8 mouse cellular contexts compared by ENCODE assay signal in genomic region chr8:46551615-46552440, GRCm38 (mm10). TPM values are rescaled to one million over a fixed set of nuclear protein-coding genes. Genes with fewer than 3 reads are reported as not detected.
DNase-seq lines count a peak whose midpoint lies in the region; ATAC-seq and TF ChIP-seq lines count a peak whose summit lies in the region.

TSS of gene Cenpu (plus strand) at chr8:46552028.

- peak; percentile 99 for DNase-seq in CH12.LX (ENCODE audit: extremely low read depth)
- peak; percentile 100 for DNase-seq in c-Kit-positive CD71-positive TER-119-negative erythroid progenitor cells, embryonic 14.5 days (ENCODE audit: low read depth)
- peak; percentile 99 for DNase-seq in forebrain, embryonic 11.5 days (ENCODE audit: low spot score)
- peak; percentile 99 to 100 for DNase-seq in kidney, postnatal 36 days
- DNase-seq in telencephalon, adult 2 months (ENCODE audit: low read depth, low spot score), result peak; percentile 99

- H3K9me3 ChIP-seq in CH12.LX (replicated peaks; ENCODE audit: low read length), result no peaks in the 10 kb centered on the region
- H3K9me3 ChIP-seq in forebrain, embryonic 11.5 days (ENCODE audit: control insufficient read depth, low read length), result no peaks in the 10 kb centered on the region
- no peaks in the 10 kb centered on the region for H3K9me3 ChIP-seq in heart, embryonic 16.5 days (replicated peaks; ENCODE audit: control insufficient read depth, low read length)
- H3K9me3 ChIP-seq in liver, embryonic 15.5 days (replicated peaks), result no peaks in the 10 kb centered on the region
- no peaks in the 10 kb centered on the region for H3K9me3 ChIP-seq in neural tube, embryonic 12.5 days

- peaks cover 2 to 19% of the 10 kb centered on the region in 2 experiments for H3K36me3 ChIP-seq in CH12.LX (replicated peaks in 1 of 2; ENCODE audit: control insufficient read depth in 1 of 2, insufficient read depth in 1 of 2, low read length in 1 of 2)
- no peaks in the 10 kb centered on the region; the same call in 1 of the 2 replicates for H3K36me3 ChIP-seq in forebrain, embryonic 11.5 days (ENCODE audit: control insufficient read depth, insufficient read depth, low read length)
- 0 out of 2 replicates have a peak, but pooled peaks cover 3% of the 10 kb centered on the region for H3K36me3 ChIP-seq in heart, embryonic 16.5 days (ENCODE audit: control insufficient read depth, insufficient read depth)
- peaks cover 22% of the 10 kb centered on the region for H3K36me3 ChIP-seq in liver, embryonic 15.5 days (replicated peaks)
- H3K36me3 ChIP-seq in neural tube, embryonic 12.5 days, result no peaks in the 10 kb centered on the region; the same call in 1 of the 2 replicates

- peak within 1 kb of the TSS; percentile 77 for H3K4me2 ChIP-seq in CH12.LX (ENCODE audit: insufficient read depth, low read depth, poor library complexity, severe bottlenecking)
- peak within 1 kb of the TSS; percentile 58 for H3K4me2 ChIP-seq in forebrain, embryonic 11.5 days (ENCODE audit: low read depth, low read length, severe bottlenecking)
- H3K4me2 ChIP-seq in heart, embryonic 16.5 days (ENCODE audit: low read depth, low read length), result peak within 1 kb of the TSS; percentile 88
- peak within 1 kb of the TSS; percentile 85 for H3K4me2 ChIP-seq in liver, embryonic 15.5 days
- H3K4me2 ChIP-seq in neural tube, embryonic 12.5 days (replicated peaks), result peak within 1 kb of the TSS; percentile 75

- H3K4me1 ChIP-seq in CH12.LX (ENCODE audit: control insufficient read depth in 1 of 2, insufficient read depth in 2 of 2), result peaks cover 4 to 44% of the 10 kb centered on the region in 2 experiments
- 0 out of 2 replicates have a peak, but pooled peaks cover 2% of the 10 kb centered on the region for H3K4me1 ChIP-seq in forebrain, embryonic 11.5 days (replicated peaks; ENCODE audit: control insufficient read depth, insufficient read depth, low read length)
- peaks cover 13% of the 10 kb centered on the region for H3K4me1 ChIP-seq in heart, embryonic 16.5 days (ENCODE audit: control insufficient read depth, insufficient read depth, low read length)
- peaks cover 52% of the 10 kb centered on the region for H3K4me1 ChIP-seq in liver, embryonic 15.5 days (replicated peaks)
- H3K4me1 ChIP-seq in neural tube, embryonic 12.5 days, result peaks cover 11% of the 10 kb centered on the region

- peak within 1 kb of the TSS; percentile 69 for H3K9ac ChIP-seq in CH12.LX (ENCODE audit: insufficient read depth, low read depth)
- H3K9ac ChIP-seq in forebrain, embryonic 11.5 days (ENCODE audit: low read length), result peak within 1 kb of the TSS; percentile 70
- H3K9ac ChIP-seq in heart, embryonic 16.5 days (ENCODE audit: low read length), result peak within 1 kb of the TSS; percentile 78
- peak within 1 kb of the TSS; percentile 70 for H3K9ac ChIP-seq in liver, embryonic 15.5 days
- peak within 1 kb of the TSS; percentile 59 for H3K9ac ChIP-seq in neural tube, embryonic 12.5 days

- H3K27ac ChIP-seq in CH12.LX (ENCODE audit: insufficient read depth, low read depth), result no peak within 1 kb of the TSS
- H3K27ac ChIP-seq in forebrain, embryonic 11.5 days (ENCODE audit: low read depth, low read length), result no peak within 1 kb of the TSS
- peak within 1 kb of the TSS; percentile 82 for H3K27ac ChIP-seq in heart, embryonic 16.5 days (ENCODE audit: low read length)
- H3K27ac ChIP-seq in liver, embryonic 15.5 days (replicated peaks), result peak within 1 kb of the TSS; percentile 95
- no peak within 1 kb of the TSS; the same call in 1 of the 2 replicates for H3K27ac ChIP-seq in neural tube, embryonic 12.5 days

- no peak for TF ChIP-seq CTCF in CH12.LX (conservative IDR thresholded peaks at IDR 0.05 in 1 of 2, IDR thresholded peaks at IDR 0.05 in 1 of 2; ENCODE audit: low read depth in 2 of 2, low read length in 2 of 2)

- no peak for TF ChIP-seq EP300 in CH12.LX (IDR thresholded peaks at IDR 0.05; ENCODE audit: low read length)

- WGBS in forebrain, embryonic 11.5 days, result under 1% methylated on average over 50 of the region's 50 CpGs
- under 1% methylated on average over 50 of the region's 50 CpGs for WGBS in heart, embryonic 16.5 days
- under 1% methylated on average over 50 of the region's 50 CpGs for WGBS in liver, embryonic 15.5 days (ENCODE audit: insufficient replicate concordance)
- under 1% methylated on average over 50 of the region's 50 CpGs for WGBS in neural tube, embryonic 12.5 days

- dilution Hi-C loops in CH12.LX (cut with MboI; ENCODE audit: extremely low pct_ligation_motif_present, extremely low pct_unique_long_range_greater_than_20kb, low sequenced_read_pairs), result no loop called here

- TF ChIP-seq POLR2A in CH12.LX (IDR thresholded peaks at IDR 0.05; ENCODE audit: low read depth, low read length), result peak; percentile 95

- no peaks in the 10 kb centered on the region for H3K27me3 ChIP-seq in CH12.LX (replicated peaks)
- H3K27me3 ChIP-seq in forebrain, embryonic 11.5 days (ENCODE audit: control insufficient read depth, insufficient read depth, low read length), result no peaks in the 10 kb centered on the region
- no peaks in the 10 kb centered on the region for H3K27me3 ChIP-seq in heart, embryonic 16.5 days (ENCODE audit: control insufficient read depth, insufficient read depth, low read length)
- no peaks in the 10 kb centered on the region for H3K27me3 ChIP-seq in liver, embryonic 15.5 days
- no peaks in the 10 kb centered on the region for H3K27me3 ChIP-seq in neural tube, embryonic 12.5 days (replicated peaks)

- in situ Hi-C loops in CH12.LX (cut with MboI; ENCODE audit: low pct_ligation_motif_present, low pct_unique_long_range_greater_than_20kb, low sequenced_read_pairs), result loop anchor here (25.0 kb wide), 1 partner anchor 835 kb away; no protein-coding TSS in a partner anchor

- peak within 1 kb of the TSS; percentile 74 to 83 (median 83) for H3K4me3 ChIP-seq in CH12.LX (replicated peaks in 1 of 3; ENCODE audit: low read depth in 2 of 3, low read length in 2 of 3, poor library complexity in 1 of 3)
- peak within 1 kb of the TSS; percentile 73 for H3K4me3 ChIP-seq in forebrain, embryonic 11.5 days (ENCODE audit: low read depth, low read length)
- H3K4me3 ChIP-seq in heart, embryonic 16.5 days (ENCODE audit: low read length), result peak within 1 kb of the TSS; percentile 92
- peak within 1 kb of the TSS; percentile 83 for H3K4me3 ChIP-seq in liver, embryonic 15.5 days (replicated peaks)
- H3K4me3 ChIP-seq in neural tube, embryonic 12.5 days, result peak within 1 kb of the TSS; percentile 64

- peak; percentile 99 for ATAC-seq in forebrain, embryonic 11.5 days (replicated peaks; ENCODE audit: low FRiP score)
- peak; percentile 98 for ATAC-seq in heart, embryonic 16.5 days (replicated peaks; ENCODE audit: extremely low read depth, insufficient read depth, low FRiP score)
- peak; percentile 89 for ATAC-seq in liver, embryonic 15.5 days (ENCODE audit: insufficient read depth)
- peak; percentile 99 for ATAC-seq in neural tube, embryonic 12.5 days (ENCODE audit: low FRiP score, low read depth)

- no peaks in the 10 kb centered on the region; the same call in 1 of the 2 replicates for H3K79me2 ChIP-seq in CH12.LX (replicated peaks; ENCODE audit: control insufficient read depth, extremely low read depth, insufficient read depth, poor library complexity, severe bottlenecking)

- no peak for TF ChIP-seq RAD21 in CH12.LX (IDR thresholded peaks at IDR 0.05; ENCODE audit: low read depth, low read length)

TF ChIP-seq in CH12.LX, 34 proteins besides CTCF, POLR2A, EP300 and RAD21 (continues in another document):
- TF ChIP-seq RCOR1 (conservative IDR thresholded peaks at IDR 0.05; ENCODE audit: low read depth, low read length) (no peak), PAX5 (IDR thresholded peaks at IDR 0.05; ENCODE audit: low read length) (no peak), MYC (IDR thresholded peaks at IDR 0.05; ENCODE audit: low read depth, low read length) (0 out of 2 replicates have a peak, but pooled peaks have one; percentile 73), SMC3 (IDR thresholded peaks at IDR 0.05; ENCODE audit: low read depth, low read length) (no peak), CHD1 (IDR thresholded peaks at IDR 0.05; ENCODE audit: low read depth, low read length) (no peak), POLR2AphosphoS2 (IDR thresholded peaks at IDR 0.05; ENCODE audit: low read depth, low read length) (no peak), ETS1 (conservative IDR thresholded peaks at IDR 0.05; ENCODE audit: low read depth, low read length) (no peak), NRF1 (IDR thresholded peaks at IDR 0.05; ENCODE audit: low read depth, low read length) (no peak), ZMIZ1 (IDR thresholded peaks at IDR 0.05; ENCODE audit: low read depth, low read length) (peak; percentile 53; the same call in 1 of the 2 replicates), MEF2A (IDR thresholded peaks at IDR 0.05; ENCODE audit: borderline replicate concordance, low read depth, low read length) (peak; percentile 85), E2F4 (IDR thresholded peaks at IDR 0.05; ENCODE audit: insufficient replicate concordance, low read depth, low read length) (peak; percentile 91; the same call in 1 of the 2 replicates), TCF12 (IDR thresholded peaks at IDR 0.05; ENCODE audit: low read depth, low read length) (peak; percentile 94), JUND (conservative IDR thresholded peaks at IDR 0.05; ENCODE audit: low read depth, low read length) (no peak), KAT2A (IDR thresholded peaks at IDR 0.05; ENCODE audit: insufficient replicate concordance, low read length) (peak; percentile 81; the same call in 1 of the 2 replicates), CHD2 (IDR thresholded peaks at IDR 0.05; ENCODE audit: low read length) (peak; percentile 81; the same call in 1 of the 2 replicates), USF2 (conservative IDR thresholded peaks at IDR 0.05; ENCODE audit: low read depth, low read length) (peak; percentile 66), ELF1 (IDR thresholded peaks at IDR 0.05; ENCODE audit: low read depth, low read length) (peak; percentile 86), MAX (IDR thresholded peaks at IDR 0.05; ENCODE audit: low read length) (peak; percentile 23; the same call in 1 of the 2 replicates), TBP (conservative IDR thresholded peaks at IDR 0.05; ENCODE audit: low read depth, low read length) (peak; percentile 96), MXI1 (IDR thresholded peaks at IDR 0.05; ENCODE audit: low read depth, low read length) (peak; percentile 82), JUN (IDR thresholded peaks at IDR 0.05; ENCODE audit: insufficient read depth, low read depth, low read length) (peak; percentile 39; the same call in 1 of the 2 replicates)

RNA-seq across cellular contexts. Expression of gene Cenpu, which starts in this region (rescaled TPM):
- total RNA-seq in CH12.LX (2012; rRNA removed) (7.8 and 16.7 TPM in 2 replicates), CH12.LX (2014; rRNA removed) (26.8 and 32.4 TPM in 2 replicates)
- polyA plus RNA-seq in CH12.LX (2012; ENCODE audit: insufficient read length, low read depth), result 27.7 and 28.3 TPM in 2 replicates
- 32.6 and 35.2 TPM in 2 replicates for polyA plus RNA-seq in forebrain, embryonic 11.5 days (2014; fragmentation: Nextera tagmentation; extraction: Ambion mirVana)
- 9.7 and 9.9 TPM in 2 replicates for polyA plus RNA-seq in heart, embryonic 16.5 days (2015; fragmentation: Nextera tagmentation; extraction: Ambion mirVana)
- 13.9 and 14.7 TPM in 2 replicates for polyA plus RNA-seq in liver, embryonic 15.5 days (2015; fragmentation: Nextera tagmentation; extraction: Ambion mirVana)
- polyA plus RNA-seq in neural tube, embryonic 12.5 days (2016; fragmentation: Nextera tagmentation; extraction: Ambion mirVana), result 12.8 and 15.8 TPM in 2 replicates

Comparison
In these comparisons a context has a peak if more than half of its experiments do, and no peak if none do; other contexts are left out.
1. H3K27ac ChIP-seq: peak in heart, embryonic 16.5 days (single experiment) and liver, embryonic 15.5 days (single experiment); none in CH12.LX (single experiment), forebrain, embryonic 11.5 days (single experiment) and neural tube, embryonic 12.5 days (single experiment).
2. Peak in every context shown above with its lines, with median percentiles within 50 percentile points of each other: DNase-seq, H3K4me2 ChIP-seq, H3K4me3 ChIP-seq, H3K9ac ChIP-seq and ATAC-seq.